Mouse (Mus musculus) myocyte (in vitro differentiated cells): ENCODE measurements around the gene Ttyh2.

ENCODE experiments used
- CEBPB ChIP-seq: IDR thresholded peaks from 2 replicates; pipeline ENCODE4 v1.6.1; 2011; ENCODE audit warnings: mild to moderate bottlenecking, moderate library complexity; ENCODE audit not compliant: poor library complexity, insufficient read depth, severe bottlenecking
- E2F4 ChIP-seq: IDR thresholded peaks from one replicate; pipeline ENCODE4 v1.6.1; 2011; ENCODE audit warnings: mild to moderate bottlenecking, control low read depth, moderate library complexity; ENCODE audit not compliant: insufficient read depth
- MAX ChIP-seq: IDR thresholded peaks from one replicate; pipeline ENCODE4 v1.6.1; 2011; ENCODE audit warnings: low read depth, mild to moderate bottlenecking, control low read depth
- MYOD1 ChIP-seq, 3 experiments: IDR thresholded peaks; one replicate each; pipeline ENCODE4 v1.6.1; 2011; ENCODE audit warnings: control low read depth in 2 of 3, low read depth in 2 of 3, mild to moderate bottlenecking in 2 of 3, moderate library complexity in 1 of 3; ENCODE audit not compliant: insufficient read length in 2 of 3, control insufficient read depth in 1 of 3
- MYOG ChIP-seq, 3 experiments: IDR thresholded peaks; one replicate each; pipeline ENCODE4 v1.6.1; 2011; ENCODE audit warnings: control low read depth in 2 of 3, low read depth in 2 of 3, mild to moderate bottlenecking in 2 of 3; ENCODE audit not compliant: insufficient read length in 2 of 3, control insufficient read depth in 1 of 3, insufficient read depth in 1 of 3
- POLR2A ChIP-seq: IDR thresholded peaks from one replicate; pipeline ENCODE4 v1.6.1; 2011; ENCODE audit warnings: low read depth, mild to moderate bottlenecking, control low read depth, moderate library complexity; ENCODE audit not compliant: insufficient read length
- REST ChIP-seq: IDR thresholded peaks from one replicate; pipeline ENCODE4 v1.6.1; 2011; ENCODE audit warnings: mild to moderate bottlenecking, control low read depth, moderate library complexity; ENCODE audit not compliant: insufficient read depth, insufficient read length
- USF1 ChIP-seq: IDR thresholded peaks from one replicate; pipeline ENCODE4 v1.6.1; 2011; ENCODE audit warnings: low read depth, mild to moderate bottlenecking, control low read depth, moderate library complexity

GRCm38 (mm10) chr11:114682321-114682900, 7.2 kb downstream of the Ttyh2 start:
- TF ChIP-seq POLR2A (peak; percentile 36), E2F4 (no peak), MAX (no peak), CEBPB (no peak), REST (no peak), MYOG (IDR thresholded peaks at IDR 0.05; ENCODE audit: control insufficient read depth in 1 of 3, insufficient read depth in 1 of 3, insufficient read length in 2 of 3, low read depth in 2 of 3) (no peak), MYOD1 (IDR thresholded peaks at IDR 0.05; ENCODE audit: control insufficient read depth in 1 of 3, insufficient read length in 2 of 3, low read depth in 2 of 3) (no peak), USF1 (no peak)
